Mouse (Mus musculus): ENCODE measurements around the gene Klf7.
A peak's percentile ranks its signal among the peaks of the same experiment; 100 is the strongest.

DNA sequence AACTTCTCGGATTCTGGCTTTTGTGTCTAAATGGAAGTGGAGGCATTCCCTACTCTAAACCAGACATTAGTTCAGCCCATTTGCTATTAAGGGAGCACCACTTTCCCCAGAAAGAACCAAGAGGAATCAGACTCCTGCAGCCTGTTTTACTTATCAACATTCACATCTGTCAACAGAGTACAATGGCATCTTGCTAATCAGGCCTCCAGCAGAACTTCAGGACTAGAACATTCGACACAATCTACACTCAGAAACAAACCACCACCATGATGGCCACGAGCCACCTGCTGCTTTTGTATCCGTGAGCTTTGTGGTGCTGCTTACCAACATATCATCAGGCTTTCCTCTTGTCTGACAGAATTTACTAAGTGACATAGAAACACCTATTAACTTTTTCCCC is 23.3 kb downstream of the Klf7 start:
- TF ChIP-seq EP300 (IDR thresholded peaks at IDR 0.05; ENCODE audit: low read depth) (peak; percentile 72), CTCF (IDR thresholded peaks at IDR 0.05; ENCODE audit: low read depth) (no peak)

All from liver, embryonic 14.5 days (tissue).